Mouse (Mus musculus): ENCODE data around the gene Lrrc3b.

The Lrrc3b gene

DNA sequence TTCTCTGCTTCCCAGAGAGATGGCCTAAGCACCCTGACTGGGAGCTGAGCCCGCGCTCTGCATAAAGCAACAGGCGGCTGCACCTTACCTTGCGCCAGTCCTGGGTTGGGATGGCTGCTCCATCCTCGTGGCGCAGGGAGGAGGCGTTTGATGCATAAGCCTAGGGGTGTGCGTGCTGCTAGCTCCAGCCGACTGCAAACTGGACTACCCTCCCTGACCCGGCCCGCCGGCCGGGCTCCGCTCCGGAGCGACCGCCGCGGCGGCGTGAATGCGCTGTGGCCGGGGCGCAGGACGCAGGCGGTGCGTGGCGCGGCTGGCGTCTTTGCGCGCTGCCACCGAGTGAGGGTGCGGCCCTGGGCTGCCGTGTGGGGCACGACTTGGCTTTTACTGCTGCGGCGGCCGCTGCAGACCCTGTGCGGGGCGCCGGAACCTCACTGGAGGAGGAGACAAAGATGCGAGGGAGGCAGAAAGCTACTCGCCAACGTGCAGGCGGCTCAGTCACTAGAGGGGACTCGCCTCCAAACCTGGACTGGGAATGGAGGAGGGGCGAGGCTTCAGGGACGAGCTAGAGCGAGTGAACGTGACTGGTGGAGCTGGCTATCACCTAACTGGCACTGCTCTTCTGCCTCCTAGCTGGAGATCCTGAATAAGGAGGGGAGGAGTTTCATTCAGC, at the start of gene Lrrc3b:
Gene Lrrc3b (minus strand): TSS at position 503 of the 673 bp plus-strand sequence.
- DNase-seq (ENCODE audit: low spot score in 2 of 2), result peak; percentile 65 to 76

DNA sequence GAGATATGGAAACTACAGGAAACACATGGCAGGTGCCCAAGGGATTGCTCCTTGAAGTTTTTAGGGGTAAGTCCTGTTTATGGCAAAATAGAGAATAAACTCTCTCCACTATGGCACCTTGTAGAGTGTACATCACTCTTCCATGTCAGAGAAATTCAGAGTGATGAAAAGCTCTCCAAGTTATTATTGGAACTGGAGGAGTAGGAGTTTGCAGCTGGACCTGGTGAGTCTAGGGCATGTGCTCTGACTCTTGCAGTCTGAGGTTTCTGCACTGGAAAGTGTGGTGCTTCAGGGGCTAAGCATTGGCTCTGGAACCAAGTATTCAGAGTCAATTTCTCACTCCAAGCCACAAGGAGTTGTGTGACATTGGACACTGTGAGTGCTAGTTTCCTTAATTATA, 38.9 kb upstream of the Lrrc3b start:
- no peak for DNase-seq (ENCODE audit: low spot score in 2 of 2)

DNA sequence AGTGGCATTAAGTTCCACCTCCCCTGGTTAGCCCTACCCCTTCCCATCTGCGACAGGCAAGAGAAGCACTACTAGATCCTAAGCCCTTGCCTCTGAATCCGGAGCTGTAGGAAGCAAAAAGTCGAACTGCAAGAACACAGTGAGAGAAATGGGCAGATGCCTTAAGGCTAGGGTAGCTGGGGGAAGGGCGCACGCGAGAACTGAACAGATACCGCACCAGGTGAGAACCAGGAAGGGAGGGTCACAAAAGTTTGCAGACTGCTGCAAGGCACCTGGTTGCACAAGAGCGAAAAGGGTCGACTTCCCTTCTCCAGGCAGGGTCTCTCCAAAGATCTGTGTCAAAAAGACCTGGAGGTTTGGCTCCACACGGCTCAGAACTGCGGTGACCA, 697 bp downstream of the Lrrc3b start:
- DNase-seq (ENCODE audit: low spot score in 2 of 2), result peak; percentile 33 to 44

DNA sequence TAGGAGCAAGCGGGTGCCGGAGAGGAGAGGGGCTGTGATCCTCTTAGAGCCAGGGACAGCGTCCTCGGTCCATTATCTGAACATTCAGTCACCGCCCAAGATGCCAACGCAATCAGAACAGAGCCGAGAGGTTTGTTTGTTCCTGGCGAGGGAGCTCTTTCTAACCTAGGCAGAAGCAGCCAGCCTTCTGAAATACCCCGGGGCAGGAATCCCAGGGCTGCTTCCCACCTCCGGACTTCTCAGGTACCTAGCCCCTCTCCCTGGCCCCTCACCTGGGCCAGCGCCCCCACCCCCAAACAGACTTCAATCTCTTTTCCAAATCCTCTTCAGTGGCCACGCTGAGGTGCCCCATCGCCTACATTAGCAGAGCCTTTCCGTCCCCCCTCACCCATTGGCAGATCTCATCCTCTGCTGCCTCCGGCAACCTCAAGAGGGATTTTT, 1.3 kb downstream of the Lrrc3b start:
- peak; percentile 47 to 54 for DNase-seq (ENCODE audit: low spot score in 2 of 2)

DNA sequence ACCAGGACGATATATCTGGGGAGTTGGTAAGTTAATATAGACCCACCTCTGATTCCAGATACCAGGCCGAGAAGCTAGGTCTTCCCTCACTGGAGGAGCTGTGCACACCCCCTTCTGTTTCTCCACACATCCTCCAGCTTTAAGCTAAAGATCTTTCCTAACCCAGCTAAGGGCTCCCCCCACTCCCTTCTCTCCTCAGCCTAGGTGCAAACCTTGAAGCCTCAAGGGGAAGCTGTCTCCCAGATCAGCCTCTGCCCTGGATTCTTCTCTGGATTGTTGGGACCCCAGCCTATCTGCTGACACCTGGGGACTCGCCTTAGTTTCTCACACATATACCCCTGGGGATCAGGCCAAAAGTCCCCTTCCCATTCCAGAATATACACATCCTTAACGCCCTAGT, 1.7 kb downstream of the Lrrc3b start:
- peak in 1 of 2 experiments; percentile 41 for DNase-seq (ENCODE audit: low spot score in 2 of 2)

DNA sequence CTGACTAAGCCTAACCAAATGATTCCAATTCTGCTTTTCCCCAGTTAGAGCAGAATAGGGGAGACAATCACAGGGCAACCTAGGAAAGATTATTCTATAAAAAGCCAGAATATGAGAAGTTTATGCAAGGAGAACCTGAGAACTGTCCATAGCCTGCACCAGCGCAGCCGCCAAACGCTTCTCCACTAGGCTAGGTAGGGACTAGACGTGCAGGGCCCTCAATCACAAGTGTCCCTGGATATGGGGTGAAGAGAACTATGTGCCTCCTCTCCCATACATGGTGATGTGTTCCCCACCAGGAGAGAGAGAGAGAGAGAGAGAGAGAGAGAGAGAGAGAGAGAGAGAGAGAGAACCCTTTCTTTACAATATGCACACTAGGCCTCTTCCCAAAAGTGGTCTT, 2.2 kb downstream of the Lrrc3b start:
- DNase-seq (ENCODE audit: low spot score in 2 of 2), result no peak

DNA sequence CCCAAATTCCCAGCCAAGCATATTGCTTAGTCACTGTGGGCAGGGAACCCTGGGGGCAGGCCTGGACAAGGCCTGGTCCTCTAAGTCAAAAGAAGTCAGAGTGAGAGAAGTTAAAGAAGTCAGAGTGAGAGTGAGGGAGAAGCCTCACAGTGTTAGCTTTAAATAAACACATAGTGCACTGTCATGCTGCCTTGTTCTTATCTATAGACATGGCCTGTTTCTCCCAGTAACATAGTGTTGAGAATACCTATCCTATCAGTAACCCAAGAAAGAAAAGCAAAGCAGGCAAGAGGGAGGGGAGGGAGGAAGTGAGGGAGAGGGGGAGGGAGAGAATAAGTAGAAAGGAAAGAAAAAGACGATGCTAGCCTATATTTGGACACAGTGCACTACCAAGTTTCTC, 6.4 kb downstream of the Lrrc3b start:
- DNase-seq (ENCODE audit: low spot score in 2 of 2), result no peak

DNA sequence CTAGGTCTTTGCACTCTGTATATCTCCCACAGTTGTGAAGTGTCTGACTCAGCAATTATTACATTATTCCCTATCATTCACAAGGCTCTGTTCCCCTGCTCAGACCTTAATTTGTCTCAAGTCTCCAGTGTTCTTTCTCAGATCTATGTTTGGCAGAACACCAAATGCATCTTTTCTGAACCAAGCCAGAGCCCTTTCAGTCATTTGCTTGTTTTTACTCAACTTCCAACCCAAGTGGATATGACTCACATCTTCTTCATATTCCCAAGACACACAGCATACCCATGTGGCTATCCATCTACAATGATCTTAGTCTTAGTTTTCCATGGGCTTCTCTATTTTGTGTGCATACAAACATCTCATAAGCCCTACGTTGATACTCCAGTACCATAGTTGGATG, 17.2 kb downstream of the Lrrc3b start:
- no peak for DNase-seq (ENCODE audit: low spot score in 2 of 2)

DNA sequence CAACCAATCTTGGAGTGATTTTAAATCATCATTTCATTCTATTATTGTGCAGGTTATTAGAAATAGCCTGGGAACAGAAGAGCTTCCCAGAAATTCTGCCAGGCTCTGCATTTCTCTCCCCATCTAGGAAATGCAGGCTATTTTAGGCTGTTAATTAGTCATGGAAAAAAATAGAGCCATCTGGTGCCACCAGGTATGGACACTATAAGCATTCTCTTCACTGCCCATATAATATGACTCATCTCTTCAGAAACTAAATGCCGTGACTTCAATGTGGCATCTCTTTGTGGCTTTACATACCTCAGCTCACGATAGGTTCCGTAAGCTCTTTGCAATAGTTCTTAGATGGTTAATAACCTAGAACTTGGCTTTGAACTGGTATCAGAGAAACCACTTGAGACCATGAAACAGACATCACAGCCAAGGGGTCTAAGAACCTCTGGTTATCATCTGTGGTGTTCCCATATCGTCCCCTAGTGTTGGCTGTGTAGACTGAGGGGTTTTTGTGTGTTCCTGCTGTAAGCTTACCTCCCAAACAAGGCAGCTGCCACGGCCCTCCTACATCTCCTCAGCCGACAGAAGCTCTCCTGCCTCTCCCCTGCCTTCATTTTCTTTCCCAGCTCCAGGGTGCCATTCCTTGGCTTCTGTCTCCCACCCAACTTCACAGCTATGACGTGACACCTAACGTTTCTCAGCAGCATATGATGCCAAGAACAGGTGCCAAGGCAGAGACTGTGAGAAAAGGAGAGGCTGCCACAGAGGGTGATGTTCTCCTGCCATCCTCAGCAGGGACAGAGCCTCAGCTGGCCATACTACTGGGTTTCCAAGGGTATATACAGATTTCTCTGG, 27.9 kb downstream of the Lrrc3b start:
- peak; percentile 69 to 71 for DNase-seq (ENCODE audit: low spot score in 2 of 2)

DNA sequence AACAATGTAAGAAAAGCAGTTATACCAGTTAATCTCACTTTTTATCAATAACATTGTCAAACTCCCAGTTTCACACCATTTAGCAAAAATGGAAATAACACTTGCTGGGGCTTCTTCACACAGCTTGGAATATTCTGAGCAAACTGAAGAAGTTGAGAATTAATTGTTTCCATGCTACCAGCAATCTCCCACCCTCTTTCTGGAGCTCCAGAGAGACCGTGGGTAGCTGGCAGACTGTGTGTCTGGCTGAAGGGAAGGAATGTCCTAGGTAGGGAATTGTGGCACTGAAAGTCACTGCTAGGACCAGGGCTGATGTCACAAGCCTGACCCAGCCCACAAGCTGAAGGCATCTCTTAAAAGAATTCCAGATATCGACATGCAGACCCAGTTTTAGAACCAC, 53.3 kb downstream of the Lrrc3b start:
- DNase-seq (ENCODE audit: low spot score in 2 of 2), result peak; percentile 23 to 33

DNA sequence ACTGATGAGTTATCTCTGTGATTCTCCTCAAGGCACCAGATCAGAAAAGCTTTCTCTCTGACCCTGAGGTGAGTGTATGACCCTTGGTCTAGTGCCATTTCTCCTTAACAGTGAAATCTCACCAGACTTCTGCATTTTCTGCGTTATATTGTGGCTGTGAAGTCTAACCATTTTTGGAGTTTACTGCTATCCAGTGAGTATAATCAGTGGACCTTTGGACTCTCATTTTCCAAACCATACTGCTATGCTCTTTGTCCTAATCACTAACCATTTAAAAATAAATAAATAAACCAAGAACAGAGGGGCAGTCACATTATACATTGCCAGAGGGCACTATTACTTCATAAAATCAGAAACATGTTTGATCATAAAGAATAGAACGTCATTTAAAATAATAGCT, 53.8 kb downstream of the Lrrc3b start:
- DNase-seq (ENCODE audit: low spot score in 2 of 2), result no peak

DNA sequence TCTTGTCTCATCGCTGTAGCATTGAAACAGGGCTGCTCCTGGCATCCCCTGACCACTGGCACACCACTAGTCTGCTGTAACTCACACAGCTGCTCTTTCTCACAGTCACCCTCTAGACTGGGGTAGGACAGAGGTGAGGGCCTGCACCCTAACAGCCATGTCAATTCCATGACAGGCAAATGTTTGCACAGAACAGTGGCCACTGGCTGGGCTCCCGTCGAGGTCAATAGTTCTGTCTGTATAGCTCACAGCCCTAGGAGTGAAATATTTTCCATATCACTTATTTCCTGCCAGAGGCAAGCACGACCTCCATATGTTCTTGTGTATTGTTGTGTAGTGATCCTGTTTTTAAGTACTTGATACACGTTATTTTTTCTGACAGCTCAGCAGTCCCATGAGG, 54.3 kb downstream of the Lrrc3b start:
- no peak for DNase-seq (ENCODE audit: low spot score in 2 of 2)

DNA sequence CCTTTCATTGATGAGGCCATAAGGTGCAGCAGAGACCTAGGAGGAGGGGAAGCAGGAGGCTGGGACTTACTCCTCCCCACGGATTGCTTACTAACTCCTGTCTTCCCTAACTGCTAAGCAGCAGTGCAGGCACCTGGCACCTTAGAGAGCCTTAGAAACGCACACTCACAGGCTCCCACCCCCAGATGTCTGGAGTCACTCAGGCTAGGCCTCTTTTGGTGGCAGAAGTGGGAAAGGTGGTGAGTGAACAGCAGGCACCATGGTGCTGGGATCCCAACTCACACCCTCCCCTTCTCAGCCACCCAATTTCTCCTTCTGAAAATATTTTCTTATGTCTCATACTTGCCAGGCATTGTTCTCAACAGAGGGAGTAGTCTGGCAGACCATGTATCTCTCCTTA, 55.7 kb downstream of the Lrrc3b start:
- peak in 1 of 2 experiments; percentile 26 for DNase-seq (ENCODE audit: low spot score in 2 of 2)

DNA sequence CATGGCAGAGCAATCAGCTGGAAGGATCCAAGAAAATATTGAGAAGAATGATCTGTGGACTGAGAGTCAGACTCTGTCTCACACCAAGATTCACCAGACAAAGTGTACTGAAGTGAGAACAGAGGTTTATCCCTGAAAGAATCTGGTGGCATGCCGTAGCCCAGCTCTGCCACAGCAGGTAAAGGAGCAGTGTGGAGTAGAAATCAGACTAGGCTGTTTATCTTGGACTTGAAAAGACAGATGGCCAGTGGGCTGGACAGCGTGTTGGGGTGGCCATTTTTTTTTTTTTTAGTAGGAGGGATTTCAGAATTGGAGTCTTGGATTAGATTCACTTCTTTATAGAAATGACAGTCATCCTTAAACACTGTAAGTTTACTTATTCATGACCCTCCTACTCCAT, 61.4 kb downstream of the Lrrc3b start:
- peak; percentile 30 to 34 for DNase-seq (ENCODE audit: low spot score in 2 of 2)

DNA sequence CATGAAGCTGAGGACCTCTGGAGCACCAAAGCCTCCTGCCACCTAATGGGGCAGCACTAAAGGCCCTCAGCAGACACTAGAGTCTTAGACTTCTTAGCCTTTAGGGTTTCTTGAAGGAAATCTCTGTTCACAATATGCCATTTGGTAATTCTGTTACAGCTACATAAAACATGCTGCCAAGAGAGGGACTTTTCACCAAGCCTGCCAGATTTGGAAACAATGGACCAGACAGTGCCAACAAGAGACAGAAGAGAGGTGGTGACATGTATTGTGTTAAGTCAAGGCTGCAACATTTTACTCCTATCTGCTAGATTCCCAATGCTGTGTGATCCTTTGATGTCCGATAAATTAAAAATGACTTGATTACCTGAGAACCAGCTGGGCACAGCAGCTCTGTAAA, 62.0 kb downstream of the Lrrc3b start:
- DNase-seq (ENCODE audit: low spot score in 2 of 2), result no peak

DNA sequence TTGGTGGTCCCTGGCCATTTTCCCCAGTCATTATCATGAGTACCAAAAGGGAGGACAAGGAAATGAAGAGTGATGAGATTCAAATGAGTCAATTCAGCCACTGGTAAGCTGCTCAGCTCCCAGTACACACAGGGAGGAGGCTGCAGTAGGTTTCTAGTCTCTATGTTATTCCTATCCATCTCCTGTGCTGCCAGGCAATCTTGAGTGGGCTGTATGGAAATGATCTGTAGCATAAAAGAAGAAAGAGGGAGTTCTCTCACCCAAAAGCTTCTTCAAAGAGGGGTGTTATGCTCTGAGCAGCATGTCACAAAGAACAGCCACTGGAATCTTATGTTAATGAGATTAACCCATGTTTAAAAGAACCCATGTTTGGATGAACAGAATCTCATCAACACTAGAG, 64.5 kb downstream of the Lrrc3b start:
- DNase-seq (ENCODE audit: low spot score in 2 of 2), result peak; percentile 21 to 48

DNA sequence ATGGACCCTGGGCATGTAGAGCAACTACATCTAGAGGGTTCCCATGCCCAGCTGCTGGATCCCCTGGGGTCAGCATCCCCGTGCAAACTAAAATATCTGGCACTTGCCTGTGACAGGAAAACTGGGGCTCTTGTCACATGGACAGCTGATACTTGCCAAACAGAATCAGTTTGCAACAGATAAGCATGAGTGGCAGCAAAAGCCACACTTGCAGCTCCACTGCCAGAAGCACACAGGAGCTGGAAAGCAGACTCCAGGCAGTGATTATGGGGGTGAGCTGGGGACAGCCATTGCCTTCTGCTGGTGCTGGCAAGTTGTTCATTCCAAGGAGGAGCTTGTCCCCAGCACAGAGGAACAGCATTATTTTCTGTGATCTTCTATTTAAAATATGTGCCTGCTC, 65.8 kb downstream of the Lrrc3b start:
- DNase-seq (ENCODE audit: low spot score in 2 of 2), result peak in 1 of 2 experiments; percentile 23

DNA sequence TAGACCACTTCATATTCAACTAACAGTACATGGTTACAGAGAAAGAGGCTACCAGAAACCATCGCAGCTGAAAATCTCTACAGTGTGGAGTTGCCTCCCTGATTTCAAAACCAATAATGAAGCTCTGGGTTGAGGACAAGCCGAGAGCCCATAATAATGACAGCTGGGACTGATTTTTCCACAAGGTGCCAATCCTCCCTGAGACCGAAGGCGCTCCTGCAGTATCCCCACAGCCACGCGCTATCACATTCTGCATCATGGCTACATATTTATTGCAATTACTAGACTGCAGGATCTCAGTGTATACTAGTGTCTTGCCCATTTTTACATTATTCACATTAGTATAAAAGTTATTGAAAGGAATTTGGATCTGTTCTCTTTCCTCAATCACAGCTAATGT, 73.7 kb downstream of the Lrrc3b start:
- no peak for DNase-seq (ENCODE audit: low spot score in 2 of 2)

DNA sequence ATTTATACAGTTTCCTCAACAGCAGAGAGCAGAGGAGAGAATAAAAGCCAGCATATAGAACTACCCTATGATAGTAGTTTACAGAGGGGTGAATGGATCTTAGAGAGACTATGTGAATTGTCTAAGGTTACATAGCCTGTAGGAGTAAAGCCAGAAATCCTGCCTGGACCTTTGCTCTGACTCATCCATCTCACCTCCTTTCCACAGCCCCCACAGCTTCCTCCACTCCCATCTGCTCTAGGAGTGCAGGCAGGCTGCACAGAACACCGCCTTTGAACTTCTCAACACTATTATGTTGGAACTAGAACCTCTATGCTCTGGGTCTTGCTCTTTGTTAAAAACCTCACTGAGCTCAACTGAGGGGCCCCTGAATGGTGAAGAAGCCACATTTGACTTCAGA, 78.9 kb downstream of the Lrrc3b start:
- peak; percentile 43 to 49 for DNase-seq (ENCODE audit: low spot score in 2 of 2)

DNA sequence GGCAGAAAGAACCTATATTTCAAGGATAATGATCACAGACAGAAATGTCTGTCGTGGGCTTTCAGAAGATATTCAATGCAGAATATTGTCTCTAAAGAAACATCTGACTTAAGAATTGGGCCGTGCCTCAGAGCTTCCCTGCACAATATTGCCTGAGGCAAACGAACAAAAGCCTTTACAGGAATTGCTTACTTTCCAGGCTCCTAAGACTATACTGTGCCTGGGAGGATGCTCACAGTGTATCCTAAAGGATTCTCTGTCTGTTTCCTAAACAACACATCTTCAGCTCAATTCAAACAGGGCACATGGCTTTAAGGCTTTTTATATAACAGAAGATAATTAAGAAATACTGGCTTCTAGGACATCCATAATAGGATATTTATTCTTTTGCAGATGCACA, 79.7 kb downstream of the Lrrc3b start:
- DNase-seq (ENCODE audit: low spot score in 2 of 2), result no peak

DNA sequence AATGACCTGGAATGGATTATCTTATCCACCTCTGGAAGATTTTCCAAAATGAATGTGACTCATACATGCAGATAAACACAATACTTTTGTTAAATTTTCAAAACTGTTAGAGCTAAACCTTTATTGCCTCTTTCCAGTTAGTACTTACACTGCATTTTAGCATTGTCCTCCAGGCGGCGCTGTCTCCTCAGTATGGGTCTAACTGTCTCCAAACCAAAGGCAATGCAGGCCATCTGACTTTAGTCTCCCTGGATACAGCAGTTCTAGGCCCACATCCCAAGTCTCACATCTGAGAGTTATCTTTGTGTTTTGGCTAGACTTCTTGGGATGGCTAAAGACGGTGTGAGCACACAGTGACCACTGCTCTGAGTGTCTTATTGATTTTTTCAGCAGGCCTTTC, 83.3 kb downstream of the Lrrc3b start:
- peak; percentile 85 to 86 for DNase-seq (ENCODE audit: low spot score in 2 of 2)

DNA sequence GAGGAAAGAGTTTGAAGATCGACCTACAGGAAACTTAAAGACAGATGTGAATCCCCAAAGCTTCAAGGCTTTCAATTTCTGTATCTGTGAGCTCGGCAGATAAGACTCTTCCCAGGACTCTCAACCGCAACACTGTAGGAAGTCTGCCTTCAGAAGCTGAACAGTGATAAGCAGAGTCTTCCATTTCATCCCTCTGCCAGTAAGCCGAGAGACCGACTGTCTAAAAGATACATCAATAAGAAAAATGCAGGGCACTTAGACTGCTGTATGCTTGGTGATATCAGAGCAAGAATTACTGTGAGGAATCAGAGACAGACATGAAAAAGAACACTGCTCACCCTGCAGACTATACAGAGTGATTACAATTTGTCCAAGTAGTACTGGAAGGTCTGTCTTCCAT, 84.5 kb downstream of the Lrrc3b start:
- DNase-seq (ENCODE audit: low spot score in 2 of 2), result no peak

DNA sequence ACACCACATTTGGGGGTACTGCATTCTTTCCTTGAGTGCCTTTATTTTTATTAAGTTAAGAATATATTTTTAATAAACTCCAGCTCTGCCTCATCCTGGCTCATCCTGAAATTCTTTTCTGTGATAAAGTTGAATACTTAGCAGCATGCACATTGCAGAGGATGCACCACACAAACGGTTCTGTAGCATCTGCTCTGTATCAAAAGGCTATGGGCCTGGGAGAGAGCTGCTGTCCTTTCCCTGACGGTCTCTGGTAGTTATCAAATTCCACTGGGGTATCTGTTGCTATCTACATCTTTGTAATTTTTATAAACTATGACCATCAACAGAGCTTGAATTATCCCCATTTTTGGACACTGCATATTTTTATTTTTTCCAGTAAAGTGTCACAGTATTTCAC, 105.7 kb downstream of the Lrrc3b start:
- no peak for DNase-seq (ENCODE audit: low spot score in 2 of 2)

All from right cerebral cortex, adult 2 months (tissue).